Mouse (Mus musculus): ENCODE results near the gene Padi2. TPM values are rescaled to one million over a fixed set of nuclear protein-coding genes. Genes with fewer than 3 reads are reported as not detected.

The Padi2 gene
- total and polyA plus RNA-seq, 3 experiments: 0.04 TPM; not detected in 2

- Histone ChIP-seq H3K9me3 (replicated peaks; ENCODE audit: low read length) (peaks cover 17% of the 10 kb centered on the region), H3K36me3 (replicated peaks in 1 of 2; ENCODE audit: control insufficient read depth in 1 of 2, insufficient read depth in 1 of 2, low read length in 1 of 2) (no peaks in the 10 kb centered on the region), H3K4me3 (replicated peaks in 1 of 3; ENCODE audit: low read depth in 2 of 3, low read length in 2 of 3, poor library complexity in 1 of 3) (no peak overlapping the region), H3K9ac (ENCODE audit: insufficient read depth, low read depth) (no peak overlapping the region), H3K27me3 (replicated peaks) (peaks cover 19% of the 10 kb centered on the region), H3K4me2 (ENCODE audit: insufficient read depth, low read depth, poor library complexity, severe bottlenecking) (no peak overlapping the region), H3K4me1 (ENCODE audit: control insufficient read depth in 1 of 2, insufficient read depth in 2 of 2) (peaks cover 3 to 15% of the 10 kb centered on the region in 2 experiments; a peak in 3 of 4 replicates), H3K27ac (ENCODE audit: insufficient read depth, low read depth) (no peak overlapping the region), H3K79me2 (replicated peaks; ENCODE audit: control insufficient read depth, extremely low read depth, insufficient read depth, poor library complexity, severe bottlenecking) (no peaks in the 10 kb centered on the region)
- no peak for DNase-seq (ENCODE audit: extremely low read depth)
- dilution Hi-C loops (cut with MboI; ENCODE audit: extremely low pct_ligation_motif_present, extremely low pct_unique_long_range_greater_than_20kb, low sequenced_read_pairs) (no loop called here), in situ Hi-C loops (cut with MboI; ENCODE audit: low pct_ligation_motif_present, low pct_unique_long_range_greater_than_20kb, low sequenced_read_pairs) (no loop called here)
- TF ChIP-seq PAX5 (IDR thresholded peaks at IDR 0.05; ENCODE audit: low read length) (no peak), TBP (conservative IDR thresholded peaks at IDR 0.05; ENCODE audit: low read depth, low read length) (no peak), SMC3 (IDR thresholded peaks at IDR 0.05; ENCODE audit: low read depth, low read length) (no peak), JUND (conservative IDR thresholded peaks at IDR 0.05; ENCODE audit: low read depth, low read length) (no peak), ZKSCAN1 (IDR thresholded peaks at IDR 0.05; ENCODE audit: borderline replicate concordance, low read depth, low read length) (no peak), TCF12 (IDR thresholded peaks at IDR 0.05; ENCODE audit: low read depth, low read length) (no peak), IRF4 (IDR thresholded peaks at IDR 0.05; ENCODE audit: low read depth, low read length) (no peak), ZMIZ1 (IDR thresholded peaks at IDR 0.05; ENCODE audit: low read depth, low read length) (no peak), JUN (IDR thresholded peaks at IDR 0.05; ENCODE audit: insufficient read depth, low read depth, low read length) (no peak), SIN3A (IDR thresholded peaks at IDR 0.05; ENCODE audit: low read length) (no peak), CTCF (conservative IDR thresholded peaks at IDR 0.05 in 1 of 2, IDR thresholded peaks at IDR 0.05 in 1 of 2; ENCODE audit: low read depth in 2 of 2, low read length in 2 of 2) (no peak), MAZ (IDR thresholded peaks at IDR 0.05; ENCODE audit: low read depth, low read length) (no peak), KAT2A (IDR thresholded peaks at IDR 0.05; ENCODE audit: insufficient replicate concordance, low read length) (no peak), ZC3H11A (IDR thresholded peaks at IDR 0.05; ENCODE audit: low read depth, low read length) (no peak), MYC (IDR thresholded peaks at IDR 0.05; ENCODE audit: low read depth, low read length) (no peak), MAFK (IDR thresholded peaks at IDR 0.05; ENCODE audit: insufficient replicate concordance, low read length) (no peak), ZNF384 (IDR thresholded peaks at IDR 0.05; ENCODE audit: low read depth, low read length) (no peak)
Observed at GRCm38 (mm10) chr4:140945571-140945970, 39.4 kb downstream of the Padi2 start.

- TF ChIP-seq JUND (conservative IDR thresholded peaks at IDR 0.05; ENCODE audit: low read depth, low read length) (no peak), MAFK (IDR thresholded peaks at IDR 0.05; ENCODE audit: insufficient replicate concordance, low read length) (no peak)
Observed at GRCm38 (mm10) chr4:140946048-140946447, 39.9 kb downstream of the Padi2 start.

More at GRCm38 (mm10) chr4:140946048-140946447, 39.9 kb downstream of the Padi2 start:
- Histone ChIP-seq H3K9ac (ENCODE audit: insufficient read depth, low read depth) (no peak overlapping the region), H3K4me2 (ENCODE audit: insufficient read depth, low read depth, poor library complexity, severe bottlenecking) (no peak overlapping the region), H3K79me2 (replicated peaks; ENCODE audit: control insufficient read depth, extremely low read depth, insufficient read depth, poor library complexity, severe bottlenecking) (no peaks in the 10 kb centered on the region), H3K27ac (ENCODE audit: insufficient read depth, low read depth) (no peak overlapping the region), H3K27me3 (replicated peaks) (peaks cover 22% of the 10 kb centered on the region), H3K4me3 (replicated peaks in 1 of 3; ENCODE audit: low read depth in 2 of 3, low read length in 2 of 3, poor library complexity in 1 of 3) (no peak overlapping the region), H3K4me1 (ENCODE audit: control insufficient read depth in 1 of 2, insufficient read depth in 2 of 2) (peaks cover 3 to 15% of the 10 kb centered on the region in 2 experiments; a peak in 3 of 4 replicates), H3K36me3 (replicated peaks in 1 of 2; ENCODE audit: control insufficient read depth in 1 of 2, insufficient read depth in 1 of 2, low read length in 1 of 2) (no peaks in the 10 kb centered on the region), H3K9me3 (replicated peaks; ENCODE audit: low read length) (peaks cover 17% of the 10 kb centered on the region)
- in situ Hi-C loops (cut with MboI; ENCODE audit: low pct_ligation_motif_present, low pct_unique_long_range_greater_than_20kb, low sequenced_read_pairs): no loop called here
- no peak for DNase-seq (ENCODE audit: extremely low read depth)
- dilution Hi-C loops (cut with MboI; ENCODE audit: extremely low pct_ligation_motif_present, extremely low pct_unique_long_range_greater_than_20kb, low sequenced_read_pairs): no loop called here

Measured in CH12.LX (cell line).